Mouse (Mus musculus): ENCODE measurements around the gene Nr6a1. TPM values are rescaled to one million over a fixed set of nuclear protein-coding genes. Genes with fewer than 3 reads are reported as not detected.
A peak's percentile ranks its signal among the peaks of the same experiment; 100 is the strongest.

Gene Nr6a1
- polyA plus RNA-seq, 1 experiment from 2014 or later = 1.5 TPM

- Histone ChIP-seq H3K4me1 (peaks cover 18% of the 10 kb centered on the region), H3K27ac (no peak overlapping the region), H3K9ac (no peak overlapping the region), H3K4me2 (no peak overlapping the region), H3K36me3 (no peaks in the 10 kb centered on the region), H3K9me3 (no peaks in the 10 kb centered on the region), H3K27me3 (no peaks in the 10 kb centered on the region), H3K4me3 (no peak overlapping the region)
- ATAC-seq (ENCODE audit: insufficient number of reproducible peaks, insufficient read depth, low FRiP score, low TSS enrichment, low read depth) = no peak
- WGBS = 86% methylated on average over 2 of the region's 2 CpGs
These were observed 152.6 kb downstream of the Nr6a1 start for GRCm38 (mm10) chr2:38774936-38775335.

GRCm38 (mm10) chr2:38771478-38771797 lies 156.1 kb downstream of the Nr6a1 start:
- ATAC-seq (ENCODE audit: insufficient number of reproducible peaks, insufficient read depth, low FRiP score, low TSS enrichment, low read depth) = peak; percentile 82
- 11% methylated on average over 2 of the region's 2 CpGs for WGBS
- Histone ChIP-seq H3K4me2 (no peak overlapping the region), H3K36me3 (no peaks in the 10 kb centered on the region), H3K4me1 (peaks cover 32% of the 10 kb centered on the region), H3K9ac (no peak overlapping the region), H3K4me3 (no peak overlapping the region), H3K9me3 (no peaks in the 10 kb centered on the region), H3K27me3 (no peaks in the 10 kb centered on the region), H3K27ac (peak overlapping the region; percentile 56; the same call in 1 of the 2 replicates)

GRCm38 (mm10) chr2:38770772-38771477 lies 156.6 kb downstream of the Nr6a1 start:
- H3K36me3 ChIP-seq = no peaks in the 10 kb centered on the region
- H3K9me3 ChIP-seq = no peaks in the 10 kb centered on the region
- no peak overlapping the region for H3K4me3 ChIP-seq
- H3K9ac ChIP-seq = no peak overlapping the region
- no peaks in the 10 kb centered on the region for H3K27me3 ChIP-seq
- peaks cover 32% of the 10 kb centered on the region for H3K4me1 ChIP-seq
- peak overlapping the region; percentile 56; the same call in 1 of the 2 replicates for H3K27ac ChIP-seq
- peak overlapping the region; percentile 5; the same call in 1 of the 2 replicates for H3K4me2 ChIP-seq
- no peak for ATAC-seq (ENCODE audit: insufficient number of reproducible peaks, insufficient read depth, low FRiP score, low TSS enrichment, low read depth)
- WGBS = 45% methylated on average over 5 of the region's 5 CpGs

GRCm38 (mm10) chr2:38767177-38767931 lies 160.1 kb downstream of the Nr6a1 start:
- WGBS = 20% methylated on average over 4 of the region's 4 CpGs
- Histone ChIP-seq H3K4me2 (no peak overlapping the region), H3K36me3 (no peaks in the 10 kb centered on the region), H3K4me3 (no peak overlapping the region), H3K4me1 (peaks cover 32% of the 10 kb centered on the region), H3K27me3 (no peaks in the 10 kb centered on the region), H3K9ac (no peak overlapping the region), H3K27ac (no peak overlapping the region), H3K9me3 (no peaks in the 10 kb centered on the region)
- no peak for ATAC-seq (ENCODE audit: insufficient number of reproducible peaks, insufficient read depth, low FRiP score, low TSS enrichment, low read depth)

GRCm38 (mm10) chr2:38739847-38740246 lies 187.6 kb downstream of the Nr6a1 start:
- Histone ChIP-seq H3K4me1 (peaks cover 8% of the 10 kb centered on the region), H3K9ac (no peak overlapping the region), H3K36me3 (no peaks in the 10 kb centered on the region), H3K4me3 (no peak overlapping the region), H3K9me3 (no peaks in the 10 kb centered on the region), H3K27me3 (no peaks in the 10 kb centered on the region), H3K27ac (no peak overlapping the region), H3K4me2 (no peak overlapping the region)
- WGBS = 66% methylated on average over 3 of the region's 3 CpGs
- ATAC-seq (ENCODE audit: insufficient number of reproducible peaks, insufficient read depth, low FRiP score, low TSS enrichment, low read depth) = no peak

GRCm38 (mm10) chr2:38739410-38739809 lies 188.1 kb downstream of the Nr6a1 start:
- Histone ChIP-seq H3K27me3 (no peaks in the 10 kb centered on the region), H3K9me3 (no peaks in the 10 kb centered on the region), H3K9ac (0 out of 2 replicates have a peak overlapping the region, but pooled peaks have one; percentile 16), H3K27ac (no peak overlapping the region), H3K4me1 (peaks cover 5% of the 10 kb centered on the region), H3K36me3 (no peaks in the 10 kb centered on the region), H3K4me2 (no peak overlapping the region; the same call in 1 of the 2 replicates), H3K4me3 (no peak overlapping the region)
- WGBS = 11% methylated on average over 7 of the region's 7 CpGs
- ATAC-seq (ENCODE audit: insufficient number of reproducible peaks, insufficient read depth, low FRiP score, low TSS enrichment, low read depth) = no peak

GRCm38 (mm10) chr2:38738601-38739301 lies 188.7 kb downstream of the Nr6a1 start:
- no peaks in the 10 kb centered on the region for H3K9me3 ChIP-seq
- H3K9ac ChIP-seq = peak overlapping the region; percentile 16; the same call in 1 of the 2 replicates
- no peaks in the 10 kb centered on the region for H3K27me3 ChIP-seq
- no peaks in the 10 kb centered on the region for H3K36me3 ChIP-seq
- no peak overlapping the region for H3K27ac ChIP-seq
- H3K4me3 ChIP-seq = no peak overlapping the region
- ATAC-seq (ENCODE audit: insufficient number of reproducible peaks, insufficient read depth, low FRiP score, low TSS enrichment, low read depth) = no peak
- H3K4me1 ChIP-seq = peaks cover under 1% of the 10 kb centered on the region
- WGBS = 82% methylated on average over 14 of the region's 14 CpGs
- no peak overlapping the region for H3K4me2 ChIP-seq

GRCm38 (mm10) chr2:38735740-38736139 lies 191.7 kb downstream of the Nr6a1 start:
- H3K27me3 ChIP-seq = no peaks in the 10 kb centered on the region
- ATAC-seq (ENCODE audit: insufficient number of reproducible peaks, insufficient read depth, low FRiP score, low TSS enrichment, low read depth) = no peak
- H3K9me3 ChIP-seq = no peaks in the 10 kb centered on the region
- H3K4me2 ChIP-seq = no peak overlapping the region
- no peaks in the 10 kb centered on the region for H3K4me1 ChIP-seq
- no peak overlapping the region for H3K9ac ChIP-seq
- no peak overlapping the region for H3K27ac ChIP-seq
- H3K4me3 ChIP-seq = no peak overlapping the region
- H3K36me3 ChIP-seq = no peaks in the 10 kb centered on the region

GRCm38 (mm10) chr2:38734721-38735120 lies 192.8 kb downstream of the Nr6a1 start:
- ATAC-seq (ENCODE audit: insufficient number of reproducible peaks, insufficient read depth, low FRiP score, low TSS enrichment, low read depth) = no peak
- 72% methylated on average over 5 of the region's 5 CpGs for WGBS

GRCm38 (mm10) chr2:38730331-38730827 lies 197.1 kb downstream of the Nr6a1 start:
- H3K9ac ChIP-seq = no peak overlapping the region
- H3K27me3 ChIP-seq = no peaks in the 10 kb centered on the region
- no peak overlapping the region for H3K27ac ChIP-seq
- no peak for ATAC-seq (ENCODE audit: insufficient number of reproducible peaks, insufficient read depth, low FRiP score, low TSS enrichment, low read depth)
- H3K9me3 ChIP-seq = no peaks in the 10 kb centered on the region
- no peak overlapping the region for H3K4me3 ChIP-seq
- WGBS = 92% methylated on average over 6 of the region's 6 CpGs
- no peaks in the 10 kb centered on the region for H3K36me3 ChIP-seq
- no peaks in the 10 kb centered on the region for H3K4me1 ChIP-seq
- H3K4me2 ChIP-seq = no peak overlapping the region

More at GRCm38 (mm10) chr2:38734721-38735120, 192.8 kb downstream of the Nr6a1 start:
- Histone ChIP-seq H3K36me3 (no peaks in the 10 kb centered on the region), H3K4me1 (no peaks in the 10 kb centered on the region), H3K27me3 (no peaks in the 10 kb centered on the region), H3K4me3 (no peak overlapping the region), H3K27ac (no peak overlapping the region), H3K4me2 (no peak overlapping the region), H3K9ac (no peak overlapping the region), H3K9me3 (no peaks in the 10 kb centered on the region)

GRCm38 (mm10) chr2:38725427-38725826 lies 202.1 kb downstream of the Nr6a1 start:
- Histone ChIP-seq H3K9me3 (no peaks in the 10 kb centered on the region), H3K4me1 (no peaks in the 10 kb centered on the region), H3K9ac (no peak overlapping the region), H3K27me3 (no peaks in the 10 kb centered on the region), H3K27ac (no peak overlapping the region), H3K4me2 (no peak overlapping the region), H3K36me3 (no peaks in the 10 kb centered on the region), H3K4me3 (no peak overlapping the region)
- ATAC-seq (ENCODE audit: insufficient number of reproducible peaks, insufficient read depth, low FRiP score, low TSS enrichment, low read depth) = no peak
- 46% methylated on average over 3 of the region's 3 CpGs for WGBS
